Mouse (Mus musculus): ENCODE measurements at regions not wholly inside any gene's neighbourhood (a gene's known extent, or its start where the extent isn't known, plus 50 kb on each side); places are given as distances from the start of the nearest gene placed in this dataset.

DNA sequence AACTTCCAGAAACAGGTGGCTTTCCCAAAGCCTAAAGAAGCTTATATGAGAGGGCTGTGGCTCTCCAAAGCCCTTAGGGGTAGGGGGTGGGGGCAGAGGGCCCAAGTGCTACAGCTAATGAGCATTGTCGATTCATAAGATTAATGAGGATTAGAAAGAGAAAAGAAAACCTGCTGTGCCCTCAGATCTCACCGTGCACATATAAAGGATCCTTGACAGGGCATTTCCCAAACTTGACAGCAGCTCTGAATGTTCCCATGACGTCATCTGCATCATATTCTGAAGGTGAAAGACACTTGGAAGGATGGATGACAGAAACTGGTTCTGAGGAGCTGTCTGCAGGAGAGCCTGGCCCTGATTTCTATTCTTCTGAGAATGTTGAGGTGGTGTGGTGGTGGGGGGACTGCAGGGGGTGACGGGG is 292.4 kb downstream of the Matn1 start:
- WGBS: 32% methylated on average over 4 of the region's 4 CpGs
- Histone ChIP-seq H3K4me3 (ENCODE audit: low read depth, low read length) (no peak overlapping the region), H3K9me3 (ENCODE audit: low read length) (no peaks in the 10 kb centered on the region), H3K27ac (ENCODE audit: low read length) (no peak overlapping the region), H3K4me2 (replicated peaks; ENCODE audit: low read depth, low read length) (no peak overlapping the region), H3K9ac (replicated peaks; ENCODE audit: low read depth) (no peak overlapping the region), H3K36me3 (ENCODE audit: insufficient read depth, low read length) (no peaks in the 10 kb centered on the region), H3K4me1 (ENCODE audit: insufficient read depth, low read depth, low read length) (no peaks in the 10 kb centered on the region), H3K27me3 (replicated peaks; ENCODE audit: insufficient read depth, low read length) (no peaks in the 10 kb centered on the region)
- ATAC-seq (no peak), DNase-seq (ENCODE audit: low spot score) (no peak)
- no peak for TF ChIP-seq EP300 (IDR thresholded peaks at IDR 0.05)
- TF ChIP-seq CTCF (IDR thresholded peaks at IDR 0.05): no peak

DNA sequence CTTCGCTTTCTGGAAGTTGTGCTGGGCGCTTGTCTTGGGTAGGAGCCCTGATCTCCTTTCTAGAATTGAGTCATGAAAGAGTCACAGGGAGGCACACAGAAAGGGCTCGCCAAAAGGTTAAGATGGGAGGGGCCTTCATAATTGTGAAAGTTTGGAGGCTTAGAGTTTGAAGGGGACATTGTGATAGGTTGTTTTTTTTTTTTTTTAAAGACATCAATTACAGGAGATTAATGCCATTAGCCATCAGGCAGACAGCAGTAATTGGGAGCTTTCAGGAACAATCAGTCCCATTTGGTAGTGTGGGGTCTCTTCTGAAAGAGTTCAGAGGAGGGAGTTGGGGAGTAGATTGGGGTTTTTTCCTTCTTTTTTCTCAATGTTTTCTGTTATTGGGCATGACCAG is 294.4 kb downstream of the Matn1 start:
- H3K27ac ChIP-seq (ENCODE audit: low read length): no peak overlapping the region
- no peak for ATAC-seq
- H3K4me1 ChIP-seq (ENCODE audit: insufficient read depth, low read depth, low read length): no peaks in the 10 kb centered on the region
- no peaks in the 10 kb centered on the region for H3K27me3 ChIP-seq (replicated peaks; ENCODE audit: insufficient read depth, low read length)
- TF ChIP-seq CTCF (IDR thresholded peaks at IDR 0.05) (no peak), EP300 (IDR thresholded peaks at IDR 0.05) (no peak)
- H3K4me2 ChIP-seq (replicated peaks; ENCODE audit: low read depth, low read length): no peak overlapping the region
- H3K9ac ChIP-seq (replicated peaks; ENCODE audit: low read depth): no peak overlapping the region
- WGBS: 76% methylated on average over 3 of the region's 3 CpGs
- H3K9me3 ChIP-seq (ENCODE audit: low read length): no peaks in the 10 kb centered on the region
- H3K4me3 ChIP-seq (ENCODE audit: low read depth, low read length): no peak overlapping the region
- no peaks in the 10 kb centered on the region for H3K36me3 ChIP-seq (ENCODE audit: insufficient read depth, low read length)
- DNase-seq (ENCODE audit: low spot score): no peak

DNA sequence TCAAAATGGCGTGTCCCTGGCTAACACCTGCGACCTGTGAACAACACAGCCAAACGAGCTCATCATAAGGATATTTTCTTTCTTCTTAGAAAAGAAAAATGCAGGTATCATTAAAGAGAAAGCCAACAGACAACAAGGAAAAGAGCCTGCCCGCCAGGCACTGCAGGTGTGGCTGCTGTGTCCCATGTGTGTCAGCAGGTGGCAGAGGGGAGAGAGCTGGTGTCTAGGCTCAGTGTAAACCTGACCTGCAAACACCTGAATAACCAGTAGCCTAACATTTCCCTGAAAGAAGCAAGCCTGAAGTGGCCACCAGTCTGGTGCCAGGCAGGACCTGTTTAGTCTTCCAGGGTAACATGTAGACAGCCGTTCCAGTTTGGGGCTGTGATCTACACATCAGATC is 294.9 kb downstream of the Matn1 start:
- ATAC-seq (no peak), DNase-seq (ENCODE audit: low spot score) (no peak)
- Histone ChIP-seq H3K27ac (ENCODE audit: low read length) (no peak overlapping the region), H3K9ac (replicated peaks; ENCODE audit: low read depth) (no peak overlapping the region), H3K4me1 (ENCODE audit: insufficient read depth, low read depth, low read length) (no peaks in the 10 kb centered on the region), H3K4me2 (replicated peaks; ENCODE audit: low read depth, low read length) (no peak overlapping the region), H3K36me3 (ENCODE audit: insufficient read depth, low read length) (no peaks in the 10 kb centered on the region), H3K9me3 (ENCODE audit: low read length) (no peaks in the 10 kb centered on the region), H3K4me3 (ENCODE audit: low read depth, low read length) (no peak overlapping the region), H3K27me3 (replicated peaks; ENCODE audit: insufficient read depth, low read length) (no peaks in the 10 kb centered on the region)
- TF ChIP-seq EP300 (IDR thresholded peaks at IDR 0.05) (no peak), CTCF (IDR thresholded peaks at IDR 0.05) (peak; percentile 23; the same call in 1 of the 2 replicates)
- WGBS: 73% methylated on average over 5 of the region's 5 CpGs

DNA sequence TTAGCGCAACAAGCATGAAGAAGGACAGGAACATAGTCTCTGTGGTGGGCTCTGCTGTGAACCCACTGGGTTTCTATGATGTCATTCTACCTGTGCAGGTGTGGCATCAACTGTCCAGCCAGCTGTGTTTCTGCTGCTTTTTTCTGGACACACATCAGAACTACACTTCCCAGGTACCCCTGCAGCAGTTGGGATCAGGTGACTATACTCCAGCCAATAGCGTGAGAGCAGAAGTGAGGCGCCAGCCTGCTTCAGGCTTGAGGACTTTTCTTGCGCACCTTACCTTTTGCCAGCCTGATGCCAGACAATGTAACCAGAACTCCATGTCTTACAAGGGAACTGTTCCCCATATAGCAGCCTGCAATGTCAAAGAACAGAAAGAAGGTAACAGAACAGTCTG is 296.3 kb downstream of the Matn1 start:
- WGBS: 81% methylated on average over 4 of the region's 4 CpGs
- H3K27me3 ChIP-seq (replicated peaks; ENCODE audit: insufficient read depth, low read length): no peaks in the 10 kb centered on the region

DNA sequence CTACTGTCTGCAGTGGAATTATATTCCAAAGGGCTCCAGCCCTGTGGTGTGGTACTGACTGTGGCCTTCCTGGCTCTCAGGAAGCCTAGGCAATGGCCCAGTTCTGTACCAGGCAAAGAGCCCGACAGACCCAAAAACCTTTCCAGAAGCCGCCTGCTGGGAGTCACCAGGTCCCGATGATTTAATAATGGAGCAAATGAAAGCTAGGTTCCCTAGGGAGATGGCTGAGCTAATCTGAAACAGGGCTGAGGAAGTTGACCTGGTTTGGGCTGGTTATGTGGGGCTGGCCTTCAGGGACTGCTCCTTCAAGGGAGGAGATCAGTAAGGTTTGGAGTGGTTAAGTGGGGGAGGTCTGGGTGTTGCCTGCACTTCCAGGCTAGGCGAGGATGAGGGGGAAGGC is 298.1 kb downstream of the Matn1 start:
- Histone ChIP-seq H3K4me3 (ENCODE audit: low read depth, low read length) (no peak overlapping the region), H3K9ac (replicated peaks; ENCODE audit: low read depth) (no peak overlapping the region), H3K27ac (ENCODE audit: low read length) (no peak overlapping the region), H3K36me3 (ENCODE audit: insufficient read depth, low read length) (no peaks in the 10 kb centered on the region), H3K4me1 (ENCODE audit: insufficient read depth, low read depth, low read length) (no peaks in the 10 kb centered on the region), H3K9me3 (ENCODE audit: low read length) (no peaks in the 10 kb centered on the region), H3K27me3 (replicated peaks; ENCODE audit: insufficient read depth, low read length) (no peaks in the 10 kb centered on the region), H3K4me2 (replicated peaks; ENCODE audit: low read depth, low read length) (no peak overlapping the region)
- DNase-seq (ENCODE audit: low spot score) (no peak), ATAC-seq (no peak)
- WGBS: 71% methylated on average over 4 of the region's 4 CpGs
- no peak for TF ChIP-seq CTCF (IDR thresholded peaks at IDR 0.05)
- TF ChIP-seq EP300 (IDR thresholded peaks at IDR 0.05): no peak

More for the DNA sequence above, 296.3 kb downstream of the Matn1 start:
- H3K9me3 ChIP-seq (ENCODE audit: low read length): no peaks in the 10 kb centered on the region
- no peaks in the 10 kb centered on the region for H3K4me1 ChIP-seq (ENCODE audit: insufficient read depth, low read depth, low read length)
- no peak for TF ChIP-seq CTCF (IDR thresholded peaks at IDR 0.05)
- TF ChIP-seq EP300 (IDR thresholded peaks at IDR 0.05): no peak
- ATAC-seq: no peak
- no peak overlapping the region for H3K4me2 ChIP-seq (replicated peaks; ENCODE audit: low read depth, low read length)
- DNase-seq (ENCODE audit: low spot score): no peak
- H3K4me3 ChIP-seq (ENCODE audit: low read depth, low read length): no peak overlapping the region
- H3K9ac ChIP-seq (replicated peaks; ENCODE audit: low read depth): no peak overlapping the region
- H3K27ac ChIP-seq (ENCODE audit: low read length): no peak overlapping the region
- no peaks in the 10 kb centered on the region for H3K36me3 ChIP-seq (ENCODE audit: insufficient read depth, low read length)

DNA sequence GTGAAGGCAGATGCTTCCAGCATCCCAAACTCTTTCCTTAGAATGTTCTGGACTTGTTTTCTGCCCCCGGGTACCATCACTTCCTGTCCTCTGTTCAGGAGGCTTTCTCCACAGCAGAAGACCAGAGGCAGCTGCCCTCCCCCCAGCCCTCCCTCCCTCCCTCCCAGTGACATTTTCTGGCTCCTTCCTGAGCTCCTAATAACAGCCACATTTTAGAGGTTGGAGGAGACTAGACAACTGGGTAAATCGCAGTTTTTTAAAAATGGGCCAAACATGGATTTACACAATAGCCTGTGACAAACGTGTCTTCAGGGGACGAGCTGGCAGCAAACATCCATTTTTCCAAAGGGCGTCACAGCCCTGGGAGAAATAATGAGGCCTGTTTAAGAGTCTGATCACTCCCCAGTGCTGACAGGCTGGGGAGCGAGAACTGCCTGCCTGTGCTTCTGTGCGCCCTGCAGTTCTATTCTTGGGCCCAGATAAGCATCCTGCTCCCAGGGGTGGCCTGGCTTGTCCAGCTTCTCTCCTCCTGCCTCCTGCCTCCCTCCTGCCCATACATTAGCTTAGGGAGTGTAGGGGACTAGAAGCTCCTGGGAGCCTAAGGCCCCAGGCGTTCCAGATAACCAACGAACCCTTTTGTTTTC is 299.7 kb downstream of the Matn1 start:
- Histone ChIP-seq H3K4me2 (replicated peaks; ENCODE audit: low read depth, low read length) (no peak overlapping the region), H3K4me1 (ENCODE audit: insufficient read depth, low read depth, low read length) (no peaks in the 10 kb centered on the region), H3K27ac (ENCODE audit: low read length) (no peak overlapping the region), H3K27me3 (replicated peaks; ENCODE audit: insufficient read depth, low read length) (no peaks in the 10 kb centered on the region), H3K36me3 (ENCODE audit: insufficient read depth, low read length) (no peaks in the 10 kb centered on the region), H3K4me3 (ENCODE audit: low read depth, low read length) (no peak overlapping the region), H3K9ac (replicated peaks; ENCODE audit: low read depth) (no peak overlapping the region), H3K9me3 (ENCODE audit: low read length) (no peaks in the 10 kb centered on the region)
- 42% methylated on average over 9 of the region's 9 CpGs for WGBS
- DNase-seq (ENCODE audit: low spot score) (no peak), ATAC-seq (no peak)
- no peak for TF ChIP-seq EP300 (IDR thresholded peaks at IDR 0.05)
- TF ChIP-seq CTCF (IDR thresholded peaks at IDR 0.05): no peak
